Mouse (Mus musculus) midbrain, embryonic 14.5 days (tissue): ENCODE results near the gene Ubc. TPM values are rescaled to one million over a fixed set of nuclear protein-coding genes. Genes with fewer than 3 reads are reported as not detected.
"Not testable (repeated sequence)": the region's sequence is repeated elsewhere in the genome, so short reads cannot be mapped to it uniquely, and the experiment has no call there.

Experiments used
- ATAC-seq: fragments of 200-750 bp; cut with Nextera tagmentation; 2 replicates; pipeline ENCODE4 v1.8.0; 2017; ENCODE audit warnings: moderate number of reproducible peaks, moderate library complexity; ENCODE audit not compliant: low FRiP score, low TSS enrichment
- DNase-seq: peaks from one replicate; pipeline ENCODE4 v3.0.0-alpha.2; 2015
- H3K27ac ChIP-seq: fragments of 300-500 bp; sonication (generic); replicated peaks from 2 replicates; pipeline ENCODE4 v1.5.1; 2014; ENCODE audit warnings: mild to moderate bottlenecking, low read depth, low read length, moderate library complexity
- H3K27me3 ChIP-seq: fragments of 300-500 bp; sonication (generic); 2 replicates; pipeline ENCODE4 v1.6.1; 2014; ENCODE audit warnings: low read length, control low read depth, mixed read lengths; ENCODE audit not compliant: control insufficient read depth, insufficient read depth
- H3K36me3 ChIP-seq: fragments of 300-500 bp; sonication (generic); 2 replicates; pipeline ENCODE4 v1.6.1; 2014; ENCODE audit warnings: low read length, control low read depth; ENCODE audit not compliant: control insufficient read depth, insufficient read depth
- H3K4me1 ChIP-seq: fragments of 300-500 bp; sonication (generic); 2 replicates; pipeline ENCODE4 v1.6.1; 2014; ENCODE audit warnings: mild to moderate bottlenecking, antibody characterized with exemption, low read length, control low read depth; ENCODE audit not compliant: control insufficient read depth, insufficient read depth
- H3K4me2 ChIP-seq: fragments of 300-500 bp; sonication (generic); 2 replicates; pipeline ENCODE4 v1.6.1; 2014; ENCODE audit warnings: mild to moderate bottlenecking, low read length, moderate library complexity
- H3K4me3 ChIP-seq: fragments of 300-500 bp; sonication (generic); replicated peaks from 2 replicates; pipeline ENCODE4 v1.5.1; 2014; ENCODE audit warnings: low read depth, low read length
- H3K9ac ChIP-seq: fragments of 300-500 bp; sonication (generic); replicated peaks from 2 replicates; pipeline ENCODE4 v1.6.1; 2014; ENCODE audit warnings: mild to moderate bottlenecking, low read length, moderate library complexity
- H3K9me3 ChIP-seq: fragments of 300-500 bp; sonication (generic); 2 replicates; pipeline ENCODE4 v1.6.1; 2016; ENCODE audit warnings: low read length, control low read depth, mixed read lengths; ENCODE audit not compliant: control insufficient read depth
- WGBS: fragments of 180-500 bp; shearing (Covaris S2); extraction: QIAGEN DNeasy Blood & Tissue Kit; methylation state at CpG from one replicate; pipeline ENCODE4 v1.1.7; 2014; 5-methylcytosine and 5-hydroxymethylcytosine counted together
- polyA plus RNA-seq: library from polyadenylated mRNA; unstranded; fragments of >200 nt; fragmentation: Nextera tagmentation; extraction: Ambion mirVana; gene quantifications from 2 replicates; pipeline ENCODE4 v1.2.1, GENCODE M21; 2014

Gene Ubc
- polyA plus RNA-seq, 1 experiment from 2014 or later: 1,332 TPM

GRCm38 (mm10) chr5:125416183-125416582 is 26.2 kb upstream of the Ubc start:
- no peak overlapping the region for H3K4me3 ChIP-seq
- no peaks in the 10 kb centered on the region for H3K9me3 ChIP-seq
- 95% methylated on average over 8 of the region's 8 CpGs for WGBS
- no peak overlapping the region for H3K9ac ChIP-seq
- DNase-seq (no peak), ATAC-seq (no peak)
- peaks cover 84% of the 10 kb centered on the region for H3K36me3 ChIP-seq
- no peaks in the 10 kb centered on the region for H3K27me3 ChIP-seq
- H3K4me2 ChIP-seq: no peak overlapping the region
- no peaks in the 10 kb centered on the region for H3K4me1 ChIP-seq
- no peak overlapping the region for H3K27ac ChIP-seq

- no peaks in the 10 kb centered on the region for H3K27me3 ChIP-seq
- H3K9me3 ChIP-seq: no peaks in the 10 kb centered on the region
- DNase-seq: no peak
- ATAC-seq: no peak
- no peak overlapping the region for H3K9ac ChIP-seq
- no peak overlapping the region for H3K4me2 ChIP-seq
- no peak overlapping the region for H3K27ac ChIP-seq
- H3K4me1 ChIP-seq: no peaks in the 10 kb centered on the region
- H3K4me3 ChIP-seq: no peak overlapping the region
- 83% methylated on average over 4 of the region's 4 CpGs for WGBS
- H3K36me3 ChIP-seq: peaks cover 60% of the 10 kb centered on the region
These were observed 23.8 kb upstream of the Ubc start for GRCm38 (mm10) chr5:125413763-125414162.

- not testable (repeated sequence) for DNase-seq, H3K27ac ChIP-seq, ATAC-seq, H3K4me1 ChIP-seq, H3K9ac ChIP-seq, H3K4me3 ChIP-seq, H3K4me2 ChIP-seq, H3K27me3 ChIP-seq, H3K9me3 ChIP-seq
- H3K36me3 ChIP-seq: peaks cover 48% of the 10 kb centered on the region
- 90% methylated on average over 8 of the region's 8 CpGs for WGBS
These were observed 22.5 kb upstream of the Ubc start for GRCm38 (mm10) chr5:125412536-125412935.

GRCm38 (mm10) chr5:125411972-125412530 is 22.0 kb upstream of the Ubc start:
- H3K4me3 ChIP-seq: no peak overlapping the region
- no peak overlapping the region for H3K27ac ChIP-seq
- DNase-seq: peak; percentile 50
- H3K36me3 ChIP-seq: peaks cover 43% of the 10 kb centered on the region
- 57% methylated on average over 5 of the region's 5 CpGs for WGBS
- no peak for ATAC-seq
- H3K27me3 ChIP-seq: no peaks in the 10 kb centered on the region
- peaks cover 2% of the 10 kb centered on the region for H3K4me1 ChIP-seq
- no peak overlapping the region for H3K4me2 ChIP-seq
- no peaks in the 10 kb centered on the region for H3K9me3 ChIP-seq
- H3K9ac ChIP-seq: no peak overlapping the region

- DNase-seq: peak; percentile 75
- Histone ChIP-seq H3K9me3 (no peaks in the 10 kb centered on the region), H3K4me1 (peaks cover 7% of the 10 kb centered on the region), H3K27me3 (no peaks in the 10 kb centered on the region), H3K27ac (no peak overlapping the region), H3K4me2 (peak overlapping the region; percentile 33), H3K36me3 (peaks cover 18% of the 10 kb centered on the region), H3K4me3 (peak overlapping the region; percentile 7; the same call in 1 of the 2 replicates), H3K9ac (no peak overlapping the region)
- ATAC-seq: no peak
- WGBS: 10% methylated on average over 20 of the region's 20 CpGs
These were observed 19.5 kb upstream of the Ubc start for GRCm38 (mm10) chr5:125409348-125410090.

GRCm38 (mm10) chr5:125408842-125409241 is 18.8 kb upstream of the Ubc start:
- no peak overlapping the region for H3K9ac ChIP-seq
- no peaks in the 10 kb centered on the region for H3K27me3 ChIP-seq
- DNase-seq: peak; percentile 89
- H3K4me1 ChIP-seq: peaks cover 7% of the 10 kb centered on the region
- WGBS: 1% methylated on average over 13 of the region's 13 CpGs
- ATAC-seq: peak; percentile 47
- no peaks in the 10 kb centered on the region for H3K9me3 ChIP-seq
- peaks cover 12% of the 10 kb centered on the region for H3K36me3 ChIP-seq
- peak overlapping the region; percentile 33 for H3K4me2 ChIP-seq
- H3K27ac ChIP-seq: no peak overlapping the region
- H3K4me3 ChIP-seq: peak overlapping the region; percentile 7; the same call in 1 of the 2 replicates

- no peak overlapping the region for H3K27ac ChIP-seq
- H3K4me3 ChIP-seq: no peak overlapping the region
- no peak for ATAC-seq
- H3K27me3 ChIP-seq: no peaks in the 10 kb centered on the region
- 63% methylated on average over 14 of the region's 14 CpGs for WGBS
- H3K9ac ChIP-seq: no peak overlapping the region
- no peak overlapping the region for H3K4me2 ChIP-seq
- H3K4me1 ChIP-seq: peaks cover 7% of the 10 kb centered on the region
- H3K9me3 ChIP-seq: no peaks in the 10 kb centered on the region
- peaks cover 4% of the 10 kb centered on the region for H3K36me3 ChIP-seq
- no peak for DNase-seq
These were observed 18.0 kb upstream of the Ubc start for GRCm38 (mm10) chr5:125407910-125408575.

GRCm38 (mm10) chr5:125407020-125407830 is 17.2 kb upstream of the Ubc start:
- no peak for ATAC-seq
- DNase-seq: no peak

More at GRCm38 (mm10) chr5:125407020-125407830, 17.2 kb upstream of the Ubc start:
- Histone ChIP-seq H3K9me3 (no peaks in the 10 kb centered on the region), H3K4me2 (peak overlapping the region; percentile 53), H3K36me3 (no peaks in the 10 kb centered on the region), H3K4me1 (peaks cover 7% of the 10 kb centered on the region), H3K9ac (peak overlapping the region; percentile 72; the same call in 1 of the 2 replicates), H3K27ac (peak overlapping the region; percentile 86), H3K4me3 (peak overlapping the region; percentile 45), H3K27me3 (no peaks in the 10 kb centered on the region)
- 54% methylated on average over 13 of the region's 13 CpGs for WGBS
